Mouse (Mus musculus) hindbrain, embryonic 13.5 days (tissue): Measurements from ENCODE around the gene Ccdc58. TPM values are rescaled to one million over a fixed set of nuclear protein-coding genes. Genes with fewer than 3 reads are reported as not detected.

ENCODE experiments used
- polyA plus RNA-seq: library from polyadenylated mRNA; unstranded; fragments of >200 nt; fragmentation: Nextera tagmentation; extraction: Ambion mirVana; gene quantifications from 2 replicates; pipeline ENCODE4 v1.2.1, GENCODE M21; 2015

Gene Ccdc58
- polyA plus RNA-seq, 1 experiment from 2014 or later = 35.2 TPM

Other genes with a start within 250 kb of the Ccdc58 start
- 0.17 and 0.48 TPM in 2 replicates for gene Parp14, start 200.1 kb upstream of the Ccdc58 start, polyA plus RNA-seq
- 1.8 and 1.9 TPM in 2 replicates for gene Parp9, start 133.2 kb upstream of the Ccdc58 start, polyA plus RNA-seq
- gene Dtx3l, start 132.5 kb upstream of the Ccdc58 start, polyA plus RNA-seq = 1.3 and 1.5 TPM in 2 replicates
- gene Kpna1, start 92.9 kb upstream of the Ccdc58 start, polyA plus RNA-seq = 79.2 and 82.8 TPM in 2 replicates
- gene Wdr5b, start 30.5 kb upstream of the Ccdc58 start, polyA plus RNA-seq = 14.1 and 14.8 TPM in 2 replicates
- 144 and 159 TPM in 2 replicates for gene Fam162a, start 91 bp upstream of the Ccdc58 start, polyA plus RNA-seq
- 0.06 TPM in 1 of 2 replicates, not detected in the other for gene Csta1, start 59.6 kb downstream of the Ccdc58 start, polyA plus RNA-seq
- 0.56 TPM in 1 of 2 replicates, not detected in the other for gene Stfa2l1, start 85.1 kb downstream of the Ccdc58 start, polyA plus RNA-seq
- gene Gm5483, start 112.5 kb downstream of the Ccdc58 start, polyA plus RNA-seq = 1.4 TPM in 1 of 2 replicates, not detected in the other
- gene Gm5416, start 138.7 kb downstream of the Ccdc58 start, polyA plus RNA-seq = not detected in 2 replicates
- 0.47 TPM in 1 of 2 replicates, not detected in the other for gene 2010005H15Rik, start 149.8 kb downstream of the Ccdc58 start, polyA plus RNA-seq
- 1.9 and 2.4 TPM in 2 replicates for gene Stfa1, start 205.3 kb downstream of the Ccdc58 start, polyA plus RNA-seq